Mouse (Mus musculus): ENCODE measurements at regions not wholly inside any gene's neighbourhood (a gene's known extent, or its start where the extent isn't known, plus 50 kb on each side); places are given as distances from the start of the nearest gene placed in this dataset.

DNA sequence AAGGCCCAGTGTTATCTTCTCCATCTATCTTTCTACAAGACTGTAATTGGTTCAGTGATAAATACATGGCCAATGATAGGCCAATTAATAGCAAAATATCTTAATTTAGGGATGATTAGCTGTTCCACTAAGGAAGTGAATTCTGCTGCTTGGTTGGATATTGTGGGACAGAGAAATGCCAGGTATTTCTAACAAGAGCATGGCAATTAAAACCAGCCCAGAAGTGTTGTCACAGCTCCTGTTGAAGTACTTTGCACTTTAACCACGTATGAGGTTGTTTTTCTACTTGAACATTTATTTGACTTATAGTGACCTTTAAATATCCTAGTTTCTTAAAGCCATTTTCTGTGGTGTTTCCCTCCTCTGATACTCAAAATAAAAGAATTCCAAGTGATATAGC is 65.7 kb upstream of the Acsl4 start:
- Histone ChIP-seq H3K4me1 (ENCODE audit: control insufficient read depth, insufficient read depth, low read length) (no peaks in the 10 kb centered on the region), H3K9me3 (ENCODE audit: control insufficient read depth, low read length) (no peaks in the 10 kb centered on the region), H3K27me3 (ENCODE audit: control insufficient read depth, insufficient read depth, low read length) (peaks cover 4% of the 10 kb centered on the region; the same call in 1 of the 2 replicates), H3K27ac (ENCODE audit: low read depth, low read length) (no peak overlapping the region), H3K9ac (ENCODE audit: low read length) (no peak overlapping the region), H3K36me3 (ENCODE audit: control insufficient read depth, insufficient read depth, low read length) (no peaks in the 10 kb centered on the region), H3K4me2 (no peak overlapping the region), H3K4me3 (ENCODE audit: low read depth, low read length) (no peak overlapping the region)
- no peak for ATAC-seq (ENCODE audit: low FRiP score)
- no peak for DNase-seq (ENCODE audit: low spot score, missing footprints)
- 62% methylated on average over 1 of the region's 1 CpGs for WGBS

DNA sequence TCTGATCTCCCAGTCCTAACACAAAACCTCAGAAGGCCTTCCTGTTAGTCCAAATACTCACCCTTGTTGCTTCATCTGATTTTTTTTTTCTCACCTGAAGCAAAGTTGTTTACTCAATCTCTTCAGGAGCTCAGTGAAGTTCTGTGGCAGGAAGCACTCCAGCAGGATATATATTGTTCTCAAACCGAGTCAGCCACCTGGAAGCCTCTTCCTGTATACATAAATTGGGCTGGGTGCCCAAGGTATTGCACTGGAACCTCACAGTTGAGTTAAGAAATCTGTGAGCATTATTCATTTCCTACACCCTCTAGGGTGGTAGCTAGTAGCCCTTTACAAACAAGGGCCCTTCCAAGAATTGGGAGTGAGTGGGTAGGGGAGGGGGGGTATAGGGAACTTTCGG is 73.8 kb upstream of the Acsl4 start:
- Histone ChIP-seq H3K27me3 (ENCODE audit: control insufficient read depth, insufficient read depth, low read length) (peaks cover 7% of the 10 kb centered on the region), H3K4me2 (no peak overlapping the region), H3K4me3 (ENCODE audit: low read depth, low read length) (no peak overlapping the region), H3K27ac (ENCODE audit: low read depth, low read length) (no peak overlapping the region), H3K9ac (ENCODE audit: low read length) (no peak overlapping the region), H3K36me3 (ENCODE audit: control insufficient read depth, insufficient read depth, low read length) (no peaks in the 10 kb centered on the region), H3K4me1 (ENCODE audit: control insufficient read depth, insufficient read depth, low read length) (peaks cover 2% of the 10 kb centered on the region; the same call in 1 of the 2 replicates), H3K9me3 (ENCODE audit: control insufficient read depth, low read length) (no peaks in the 10 kb centered on the region)
- DNase-seq (ENCODE audit: low spot score, missing footprints) (no peak), ATAC-seq (ENCODE audit: low FRiP score) (no peak)
- WGBS, result 57% methylated on average over 2 of the region's 2 CpGs

DNA sequence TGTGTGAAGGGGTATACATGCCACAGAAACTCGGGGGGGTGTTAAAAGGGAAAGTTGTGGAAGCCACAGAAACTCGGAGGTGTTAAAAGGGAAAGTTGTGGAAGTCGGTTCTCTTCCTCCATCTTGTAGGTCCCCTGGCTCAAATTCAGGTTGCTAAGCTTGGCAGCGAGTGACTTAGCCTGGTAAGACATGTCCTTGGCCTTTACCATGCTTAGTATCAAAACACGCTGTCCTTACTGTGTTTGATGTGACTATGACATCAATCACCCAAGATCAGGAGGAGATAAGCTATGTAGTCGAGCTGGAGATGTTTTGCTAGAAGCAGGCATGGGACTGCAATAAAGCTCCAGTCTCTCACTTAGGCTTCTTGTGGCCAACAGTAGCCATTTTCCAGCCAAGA is 74.4 kb upstream of the Acsl4 start:
- WGBS, result 82% methylated on average over 6 of the region's 6 CpGs
- H3K9ac ChIP-seq (ENCODE audit: low read length), result no peak overlapping the region
- DNase-seq (ENCODE audit: low spot score, missing footprints), result no peak
- no peak overlapping the region for H3K4me3 ChIP-seq (ENCODE audit: low read depth, low read length)
- no peaks in the 10 kb centered on the region for H3K36me3 ChIP-seq (ENCODE audit: control insufficient read depth, insufficient read depth, low read length)
- H3K9me3 ChIP-seq (ENCODE audit: control insufficient read depth, low read length), result no peaks in the 10 kb centered on the region
- peaks cover 7% of the 10 kb centered on the region for H3K27me3 ChIP-seq (ENCODE audit: control insufficient read depth, insufficient read depth, low read length)
- H3K4me2 ChIP-seq, result no peak overlapping the region
- H3K27ac ChIP-seq (ENCODE audit: low read depth, low read length), result no peak overlapping the region
- peaks cover 2% of the 10 kb centered on the region; the same call in 1 of the 2 replicates for H3K4me1 ChIP-seq (ENCODE audit: control insufficient read depth, insufficient read depth, low read length)
- ATAC-seq (ENCODE audit: low FRiP score), result no peak

DNA sequence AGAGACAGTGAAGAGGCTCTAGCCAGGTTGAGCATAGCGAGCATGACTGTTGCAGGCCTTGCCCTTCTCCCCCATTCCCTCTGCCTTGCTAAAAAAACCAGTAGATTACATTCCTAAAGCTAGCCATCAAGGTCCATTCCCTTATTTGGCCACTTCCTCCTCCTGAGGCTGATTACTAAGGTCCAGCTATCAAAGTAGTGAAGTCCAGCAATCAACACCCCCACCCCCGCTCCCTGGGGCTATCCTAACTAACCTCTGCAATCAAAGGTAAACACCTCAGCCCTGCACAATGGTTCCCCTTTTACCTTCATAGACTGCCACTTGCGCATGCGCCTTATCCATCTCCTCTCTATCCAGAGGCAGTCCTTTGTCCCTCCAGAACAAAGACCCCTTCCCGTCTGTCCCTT is 77.5 kb upstream of the Acsl4 start:
- DNase-seq (ENCODE audit: low spot score, missing footprints) (peak; percentile 83), ATAC-seq (ENCODE audit: low FRiP score) (peak; percentile 83)
- WGBS, result 28% methylated on average over 5 of the region's 5 CpGs
- Histone ChIP-seq H3K9me3 (ENCODE audit: control insufficient read depth, low read length) (no peaks in the 10 kb centered on the region), H3K4me3 (ENCODE audit: low read depth, low read length) (no peak overlapping the region), H3K4me2 (no peak overlapping the region), H3K9ac (ENCODE audit: low read length) (no peak overlapping the region), H3K27ac (ENCODE audit: low read depth, low read length) (peak overlapping the region; percentile 50), H3K27me3 (ENCODE audit: control insufficient read depth, insufficient read depth, low read length) (peaks cover 3% of the 10 kb centered on the region), H3K36me3 (ENCODE audit: control insufficient read depth, insufficient read depth, low read length) (no peaks in the 10 kb centered on the region), H3K4me1 (ENCODE audit: control insufficient read depth, insufficient read depth, low read length) (peaks cover 2% of the 10 kb centered on the region; the same call in 1 of the 2 replicates)

DNA sequence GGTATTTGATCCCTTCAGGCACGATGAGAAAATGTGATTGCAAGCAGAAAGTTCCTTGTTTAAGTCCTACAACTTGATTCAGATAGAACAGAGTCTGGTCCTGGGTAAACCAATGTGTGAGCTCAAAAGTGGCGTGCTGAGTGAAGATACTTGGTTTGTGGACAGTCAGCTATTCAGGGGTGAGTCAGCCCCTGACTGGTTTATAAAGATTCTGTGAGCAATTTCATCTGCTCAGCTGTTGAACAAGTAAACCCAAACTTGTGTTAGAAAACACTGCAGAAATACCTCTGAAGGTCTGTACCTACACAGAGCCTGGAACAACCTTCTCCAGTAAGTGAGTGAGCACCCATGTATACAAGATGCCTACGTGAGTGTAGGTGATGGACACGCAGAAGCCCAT is 78.1 kb upstream of the Acsl4 start:
- H3K27me3 ChIP-seq (ENCODE audit: control insufficient read depth, insufficient read depth, low read length), result peaks cover 3% of the 10 kb centered on the region
- peak overlapping the region; percentile 50 for H3K27ac ChIP-seq (ENCODE audit: low read depth, low read length)
- no peak overlapping the region for H3K9ac ChIP-seq (ENCODE audit: low read length)
- H3K9me3 ChIP-seq (ENCODE audit: control insufficient read depth, low read length), result no peaks in the 10 kb centered on the region
- 34% methylated on average over 4 of the region's 4 CpGs for WGBS
- H3K4me1 ChIP-seq (ENCODE audit: control insufficient read depth, insufficient read depth, low read length), result peaks cover 2% of the 10 kb centered on the region; the same call in 1 of the 2 replicates
- no peak overlapping the region for H3K4me3 ChIP-seq (ENCODE audit: low read depth, low read length)
- no peaks in the 10 kb centered on the region for H3K36me3 ChIP-seq (ENCODE audit: control insufficient read depth, insufficient read depth, low read length)
- H3K4me2 ChIP-seq, result no peak overlapping the region
- ATAC-seq (ENCODE audit: low FRiP score) (no peak), DNase-seq (ENCODE audit: low spot score, missing footprints) (peak; percentile 87)

DNA sequence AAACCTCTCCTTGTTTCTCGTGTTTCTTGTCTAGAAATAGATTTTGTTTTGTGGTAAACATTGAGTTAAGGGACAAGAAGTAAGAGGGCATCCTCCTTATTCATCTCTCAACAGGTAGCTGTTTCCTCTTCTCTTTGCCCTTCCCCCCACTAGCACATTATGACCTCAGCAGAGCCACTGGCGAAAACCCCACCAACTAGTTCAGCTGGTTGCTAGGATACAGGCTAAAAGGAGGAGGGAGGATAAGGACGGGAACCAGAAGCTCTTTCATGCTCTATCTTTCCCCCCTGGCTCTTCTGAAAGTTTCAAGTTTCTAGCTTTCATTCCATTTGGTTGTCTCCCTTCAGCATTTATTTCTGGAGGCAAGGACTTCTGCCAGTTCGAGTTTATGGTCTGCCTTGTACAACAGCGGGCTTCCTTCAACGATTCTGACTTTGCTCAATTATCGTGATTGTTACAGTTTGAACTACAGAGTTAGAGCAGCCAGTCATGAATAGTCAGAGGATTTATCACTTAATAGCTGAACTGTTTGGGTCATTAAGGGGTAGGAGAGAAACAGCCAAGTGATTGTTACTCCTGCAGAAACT is 78.8 kb upstream of the Acsl4 start:
- Histone ChIP-seq H3K4me1 (ENCODE audit: control insufficient read depth, insufficient read depth, low read length) (peaks cover 2% of the 10 kb centered on the region; the same call in 1 of the 2 replicates), H3K27ac (ENCODE audit: low read depth, low read length) (peak overlapping the region; percentile 44; the same call in 1 of the 2 replicates), H3K27me3 (ENCODE audit: control insufficient read depth, insufficient read depth, low read length) (peaks cover 3% of the 10 kb centered on the region), H3K9me3 (ENCODE audit: control insufficient read depth, low read length) (no peaks in the 10 kb centered on the region), H3K4me3 (ENCODE audit: low read depth, low read length) (no peak overlapping the region), H3K36me3 (ENCODE audit: control insufficient read depth, insufficient read depth, low read length) (no peaks in the 10 kb centered on the region), H3K4me2 (no peak overlapping the region), H3K9ac (ENCODE audit: low read length) (no peak overlapping the region)
- peak; percentile 59; the same call in 1 of the 2 replicates for ATAC-seq (ENCODE audit: low FRiP score)
- WGBS, result 24% methylated on average over 7 of the region's 7 CpGs
- peak; percentile 85 for DNase-seq (ENCODE audit: low spot score, missing footprints)

DNA sequence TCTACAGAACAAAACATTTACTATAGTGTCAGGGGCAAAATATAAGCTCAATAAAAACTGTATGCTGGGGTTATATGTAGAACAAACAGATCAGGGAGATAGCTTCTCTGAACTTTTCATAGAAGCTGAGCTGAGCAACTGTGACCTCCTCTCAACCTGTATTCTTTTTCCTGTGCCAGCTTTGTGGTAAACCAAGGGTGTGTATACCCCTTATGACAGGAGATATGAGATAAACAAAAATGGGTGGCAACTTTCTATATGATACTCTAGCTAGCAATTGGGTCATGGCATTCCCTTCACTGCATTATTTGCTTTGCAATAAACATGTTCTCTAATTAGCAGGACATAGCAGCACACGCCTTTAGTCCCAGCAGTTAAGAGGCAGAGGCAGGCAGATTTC is 79.7 kb upstream of the Acsl4 start:
- H3K9ac ChIP-seq (ENCODE audit: low read length), result no peak overlapping the region
- WGBS, result 78% methylated on average over 1 of the region's 1 CpGs
- H3K27ac ChIP-seq (ENCODE audit: low read depth, low read length), result no peak overlapping the region
- H3K4me2 ChIP-seq, result no peak overlapping the region
- no peaks in the 10 kb centered on the region for H3K9me3 ChIP-seq (ENCODE audit: control insufficient read depth, low read length)
- H3K4me3 ChIP-seq (ENCODE audit: low read depth, low read length), result no peak overlapping the region
- DNase-seq (ENCODE audit: low spot score, missing footprints) (no peak), ATAC-seq (ENCODE audit: low FRiP score) (no peak)
- no peaks in the 10 kb centered on the region for H3K36me3 ChIP-seq (ENCODE audit: control insufficient read depth, insufficient read depth, low read length)
- peaks cover 3% of the 10 kb centered on the region for H3K27me3 ChIP-seq (ENCODE audit: control insufficient read depth, insufficient read depth, low read length)
- H3K4me1 ChIP-seq (ENCODE audit: control insufficient read depth, insufficient read depth, low read length), result peaks cover 2% of the 10 kb centered on the region; the same call in 1 of the 2 replicates

DNA sequence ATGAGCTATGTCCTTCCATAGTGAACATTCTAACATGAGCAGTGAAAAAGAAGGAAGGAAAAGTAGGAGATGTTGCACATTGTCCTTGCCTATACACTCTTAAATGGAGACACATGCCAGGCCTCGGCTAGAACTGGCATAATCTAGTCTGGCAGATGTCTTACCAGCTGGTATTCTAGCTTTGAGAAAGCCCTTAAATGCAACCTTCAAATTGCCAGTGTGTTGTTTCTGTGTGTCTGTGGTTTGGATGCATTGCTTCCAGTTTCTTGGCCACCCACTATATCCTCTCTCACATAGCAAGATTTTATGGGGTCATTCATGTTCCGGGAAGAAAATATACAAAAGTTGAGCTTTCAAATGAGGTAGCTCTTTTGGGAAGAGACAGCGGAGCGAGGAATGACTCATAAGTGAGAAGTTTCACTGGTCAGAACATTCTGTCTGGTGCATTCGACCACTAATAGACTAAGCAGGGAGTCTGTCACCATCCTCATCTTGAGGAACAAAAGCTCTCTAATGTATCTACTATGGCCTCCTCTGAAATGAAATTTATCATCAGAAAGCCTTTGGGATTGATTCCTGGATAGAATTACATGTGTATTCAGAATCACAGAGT is 91.0 kb upstream of the Acsl4 start:
- no peak overlapping the region for H3K4me3 ChIP-seq (ENCODE audit: low read depth, low read length)
- no peak overlapping the region for H3K4me2 ChIP-seq
- H3K36me3 ChIP-seq (ENCODE audit: control insufficient read depth, insufficient read depth, low read length), result no peaks in the 10 kb centered on the region
- no peaks in the 10 kb centered on the region for H3K4me1 ChIP-seq (ENCODE audit: control insufficient read depth, insufficient read depth, low read length)
- H3K9ac ChIP-seq (ENCODE audit: low read length), result no peak overlapping the region
- no peaks in the 10 kb centered on the region for H3K9me3 ChIP-seq (ENCODE audit: control insufficient read depth, low read length)
- H3K27me3 ChIP-seq (ENCODE audit: control insufficient read depth, insufficient read depth, low read length), result no peaks in the 10 kb centered on the region; the same call in 1 of the 2 replicates
- DNase-seq (ENCODE audit: low spot score, missing footprints), result no peak
- 86% methylated on average over 5 of the region's 5 CpGs for WGBS
- no peak for ATAC-seq (ENCODE audit: low FRiP score)
- no peak overlapping the region for H3K27ac ChIP-seq (ENCODE audit: low read depth, low read length)

DNA sequence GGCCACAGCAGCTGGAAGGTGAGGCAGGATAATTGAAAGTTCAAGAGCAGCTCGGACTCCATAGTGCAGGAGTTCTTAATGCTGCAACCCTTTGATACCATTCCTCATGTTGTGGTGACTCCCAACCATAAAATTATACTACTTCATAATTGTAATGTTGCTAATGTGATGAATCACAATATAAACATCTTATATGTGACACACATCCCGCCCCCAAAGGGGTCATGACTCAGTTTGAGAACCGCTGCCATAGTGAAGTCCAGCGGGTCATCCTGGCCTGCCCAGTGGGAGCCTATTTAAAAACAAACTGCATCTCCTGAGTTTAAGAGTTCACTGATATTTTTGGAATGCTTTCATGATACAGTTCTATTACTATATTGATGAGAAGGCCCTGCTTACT is 97.7 kb upstream of the Acsl4 start:
- Histone ChIP-seq H3K27me3 (ENCODE audit: control insufficient read depth, insufficient read depth, low read length) (no peaks in the 10 kb centered on the region; the same call in 1 of the 2 replicates), H3K9me3 (ENCODE audit: control insufficient read depth, low read length) (no peaks in the 10 kb centered on the region), H3K4me2 (no peak overlapping the region), H3K4me1 (ENCODE audit: control insufficient read depth, insufficient read depth, low read length) (no peaks in the 10 kb centered on the region), H3K4me3 (ENCODE audit: low read depth, low read length) (no peak overlapping the region), H3K27ac (ENCODE audit: low read depth, low read length) (no peak overlapping the region), H3K36me3 (ENCODE audit: control insufficient read depth, insufficient read depth, low read length) (no peaks in the 10 kb centered on the region), H3K9ac (ENCODE audit: low read length) (no peak overlapping the region)
- 81% methylated on average over 4 of the region's 4 CpGs for WGBS
- ATAC-seq (ENCODE audit: low FRiP score) (no peak), DNase-seq (ENCODE audit: low spot score, missing footprints) (no peak)

All from midbrain, embryonic 11.5 days (tissue).